Mouse (Mus musculus) fibroblast of lung, adult 2 months (primary cell): ENCODE results near the gene Soga3.

Experiments used
- DNase-seq: peaks from one replicate; pipeline ENCODE4 v3.0.0-alpha.2; 2011; ENCODE audit warnings: low read depth

Gene Soga3

GRCm38 (mm10) chr10:29143566-29144335 lies at the start of gene Soga3:
Soga3 (plus strand) TSS chr10:29143839.
- no peak for DNase-seq

GRCm38 (mm10) chr10:29106962-29107361 lies 36.7 kb upstream of the Soga3 start:
- DNase-seq, result no peak

- no peak for DNase-seq
Observed at GRCm38 (mm10) chr10:29142556-29143105, 1.0 kb upstream of the Soga3 start.

- no peak for DNase-seq
Observed at GRCm38 (mm10) chr10:29144612-29145405, 1.2 kb downstream of the Soga3 start.

- DNase-seq, result no peak
Observed at GRCm38 (mm10) chr10:29146198-29146857, 2.7 kb downstream of the Soga3 start.

GRCm38 (mm10) chr10:29146858-29147640 lies 3.4 kb downstream of the Soga3 start:
- no peak for DNase-seq

GRCm38 (mm10) chr10:29147641-29147990 lies 4.0 kb downstream of the Soga3 start:
- DNase-seq, result no peak

- no peak for DNase-seq
Observed at GRCm38 (mm10) chr10:29148076-29148475, 4.4 kb downstream of the Soga3 start.

- no peak for DNase-seq
Observed at GRCm38 (mm10) chr10:29155304-29155703, 11.7 kb downstream of the Soga3 start.

- no peak for DNase-seq
Observed at GRCm38 (mm10) chr10:29161664-29162063, 18.0 kb downstream of the Soga3 start.

GRCm38 (mm10) chr10:29173778-29174177 lies 30.1 kb downstream of the Soga3 start:
- no peak for DNase-seq

GRCm38 (mm10) chr10:29175656-29176055 lies 32.0 kb downstream of the Soga3 start:
- no peak for DNase-seq

GRCm38 (mm10) chr10:29176881-29177280 lies 33.2 kb downstream of the Soga3 start:
- no peak for DNase-seq

- DNase-seq, result no peak
Observed at GRCm38 (mm10) chr10:29178003-29178402, 34.4 kb downstream of the Soga3 start.

GRCm38 (mm10) chr10:29180210-29180609 lies 36.6 kb downstream of the Soga3 start:
- no peak for DNase-seq

GRCm38 (mm10) chr10:29181046-29181445 lies 37.4 kb downstream of the Soga3 start:
- no peak for DNase-seq

- no peak for DNase-seq
Observed at GRCm38 (mm10) chr10:29193769-29194168, 50.1 kb downstream of the Soga3 start.

- DNase-seq, result no peak
Observed at GRCm38 (mm10) chr10:29196811-29197210, 53.2 kb downstream of the Soga3 start.

- DNase-seq, result no peak
Observed at GRCm38 (mm10) chr10:29198642-29199041, 55.0 kb downstream of the Soga3 start, which contains the start of gene Gm49353. Gm49353 (plus strand) TSS chr10:29198954.

- no peak for DNase-seq
Observed at GRCm38 (mm10) chr10:29199835-29200234, 56.2 kb downstream of the Soga3 start.

GRCm38 (mm10) chr10:29200609-29201008 lies 57.0 kb downstream of the Soga3 start:
- DNase-seq, result no peak

- DNase-seq, result peak; percentile 22
Observed at GRCm38 (mm10) chr10:29206730-29207129, 63.1 kb downstream of the Soga3 start.
